Mouse (Mus musculus): ENCODE measurements around the gene Snd1. TPM values are rescaled to one million over a fixed set of nuclear protein-coding genes. Genes with fewer than 3 reads are reported as not detected.

Snd1 gene
- polyA plus RNA-seq, 1 experiment from 2014 or later = 120 TPM

GRCm38 (mm10) chr6:28872421-28872795, 397.5 kb downstream of the Snd1 start:
- Histone ChIP-seq H3K27me3 (ENCODE audit: control insufficient read depth, insufficient read depth, low read length) (no peaks in the 10 kb centered on the region), H3K4me1 (ENCODE audit: control insufficient read depth, insufficient read depth, low read length) (0 out of 2 replicates have a peak, but pooled peaks cover 2% of the 10 kb centered on the region), H3K9me3 (ENCODE audit: control insufficient read depth, low read length) (no peaks in the 10 kb centered on the region), H3K9ac (ENCODE audit: low read length) (no peak overlapping the region), H3K36me3 (ENCODE audit: control insufficient read depth, insufficient read depth, low read length) (no peaks in the 10 kb centered on the region), H3K4me2 (ENCODE audit: low read depth, severe bottlenecking) (no peak overlapping the region), H3K27ac (replicated peaks; ENCODE audit: low read depth, low read length) (no peak overlapping the region), H3K4me3 (ENCODE audit: low read depth, low read length) (no peak overlapping the region)
- WGBS = 88% methylated on average over 3 of the region's 3 CpGs
- DNase-seq (ENCODE audit: low spot score) = no peak
- ATAC-seq (ENCODE audit: insufficient number of reproducible peaks, low FRiP score, low TSS enrichment, low read depth) = no peak

GRCm38 (mm10) chr6:28874053-28874452, 399.1 kb downstream of the Snd1 start:
- H3K27ac ChIP-seq (replicated peaks; ENCODE audit: low read depth, low read length) = no peak overlapping the region
- 81% methylated on average over 11 of the region's 11 CpGs for WGBS
- ATAC-seq (ENCODE audit: insufficient number of reproducible peaks, low FRiP score, low TSS enrichment, low read depth) (no peak), DNase-seq (ENCODE audit: low spot score) (no peak)
- no peak overlapping the region for H3K9ac ChIP-seq (ENCODE audit: low read length)
- no peaks in the 10 kb centered on the region for H3K27me3 ChIP-seq (ENCODE audit: control insufficient read depth, insufficient read depth, low read length)
- 0 out of 2 replicates have a peak, but pooled peaks cover 2% of the 10 kb centered on the region for H3K4me1 ChIP-seq (ENCODE audit: control insufficient read depth, insufficient read depth, low read length)
- no peak overlapping the region for H3K4me2 ChIP-seq (ENCODE audit: low read depth, severe bottlenecking)
- no peaks in the 10 kb centered on the region for H3K36me3 ChIP-seq (ENCODE audit: control insufficient read depth, insufficient read depth, low read length)
- no peaks in the 10 kb centered on the region for H3K9me3 ChIP-seq (ENCODE audit: control insufficient read depth, low read length)
- H3K4me3 ChIP-seq (ENCODE audit: low read depth, low read length) = no peak overlapping the region

- no peak overlapping the region for H3K27ac ChIP-seq (replicated peaks; ENCODE audit: low read depth, low read length)
- H3K9ac ChIP-seq (ENCODE audit: low read length) = no peak overlapping the region
- 0 out of 2 replicates have a peak, but pooled peaks cover 2% of the 10 kb centered on the region for H3K4me1 ChIP-seq (ENCODE audit: control insufficient read depth, insufficient read depth, low read length)
- 92% methylated on average over 5 of the region's 5 CpGs for WGBS
- H3K4me3 ChIP-seq (ENCODE audit: low read depth, low read length) = no peak overlapping the region
- no peaks in the 10 kb centered on the region for H3K27me3 ChIP-seq (ENCODE audit: control insufficient read depth, insufficient read depth, low read length)
- no peaks in the 10 kb centered on the region for H3K9me3 ChIP-seq (ENCODE audit: control insufficient read depth, low read length)
- DNase-seq (ENCODE audit: low spot score) (no peak), ATAC-seq (ENCODE audit: insufficient number of reproducible peaks, low FRiP score, low TSS enrichment, low read depth) (no peak)
- no peak overlapping the region for H3K4me2 ChIP-seq (ENCODE audit: low read depth, severe bottlenecking)
- no peaks in the 10 kb centered on the region for H3K36me3 ChIP-seq (ENCODE audit: control insufficient read depth, insufficient read depth, low read length)
Observed at GRCm38 (mm10) chr6:28874759-28875158, 399.8 kb downstream of the Snd1 start.

- H3K9ac ChIP-seq (ENCODE audit: low read length) = no peak overlapping the region
- no peak overlapping the region for H3K4me2 ChIP-seq (ENCODE audit: low read depth, severe bottlenecking)
- H3K9me3 ChIP-seq (ENCODE audit: control insufficient read depth, low read length) = no peaks in the 10 kb centered on the region
- no peak overlapping the region for H3K4me3 ChIP-seq (ENCODE audit: low read depth, low read length)
- 77% methylated on average over 1 of the region's 1 CpGs for WGBS
- no peaks in the 10 kb centered on the region for H3K36me3 ChIP-seq (ENCODE audit: control insufficient read depth, insufficient read depth, low read length)
- no peak for DNase-seq (ENCODE audit: low spot score)
- no peak for ATAC-seq (ENCODE audit: insufficient number of reproducible peaks, low FRiP score, low TSS enrichment, low read depth)
- H3K27me3 ChIP-seq (ENCODE audit: control insufficient read depth, insufficient read depth, low read length) = no peaks in the 10 kb centered on the region
- no peak overlapping the region for H3K27ac ChIP-seq (replicated peaks; ENCODE audit: low read depth, low read length)
- 0 out of 2 replicates have a peak, but pooled peaks cover 2% of the 10 kb centered on the region for H3K4me1 ChIP-seq (ENCODE audit: control insufficient read depth, insufficient read depth, low read length)
Observed at GRCm38 (mm10) chr6:28875333-28875732, 400.4 kb downstream of the Snd1 start.

GRCm38 (mm10) chr6:28876492-28876891, 401.6 kb downstream of the Snd1 start:
- Histone ChIP-seq H3K4me2 (ENCODE audit: low read depth, severe bottlenecking) (no peak overlapping the region), H3K9me3 (ENCODE audit: control insufficient read depth, low read length) (no peaks in the 10 kb centered on the region), H3K27ac (replicated peaks; ENCODE audit: low read depth, low read length) (no peak overlapping the region), H3K27me3 (ENCODE audit: control insufficient read depth, insufficient read depth, low read length) (no peaks in the 10 kb centered on the region), H3K4me3 (ENCODE audit: low read depth, low read length) (no peak overlapping the region), H3K36me3 (ENCODE audit: control insufficient read depth, insufficient read depth, low read length) (no peaks in the 10 kb centered on the region), H3K4me1 (ENCODE audit: control insufficient read depth, insufficient read depth, low read length) (0 out of 2 replicates have a peak, but pooled peaks cover 2% of the 10 kb centered on the region), H3K9ac (ENCODE audit: low read length) (no peak overlapping the region)
- ATAC-seq (ENCODE audit: insufficient number of reproducible peaks, low FRiP score, low TSS enrichment, low read depth) (no peak), DNase-seq (ENCODE audit: low spot score) (no peak)
- whole genome bisulfite sequencing = 54% methylated on average over 3 of the region's 3 CpGs

GRCm38 (mm10) chr6:28877945-28878666, 403.2 kb downstream of the Snd1 start:
- H3K36me3 ChIP-seq (ENCODE audit: control insufficient read depth, insufficient read depth, low read length) = no peaks in the 10 kb centered on the region; the same call in 1 of the 2 replicates
- no peak overlapping the region for H3K9ac ChIP-seq (ENCODE audit: low read length)
- no peaks in the 10 kb centered on the region for H3K9me3 ChIP-seq (ENCODE audit: control insufficient read depth, low read length)
- H3K27ac ChIP-seq (replicated peaks; ENCODE audit: low read depth, low read length) = no peak overlapping the region
- H3K4me1 ChIP-seq (ENCODE audit: control insufficient read depth, insufficient read depth, low read length) = 0 out of 2 replicates have a peak, but pooled peaks cover 2% of the 10 kb centered on the region
- no peaks in the 10 kb centered on the region for H3K27me3 ChIP-seq (ENCODE audit: control insufficient read depth, insufficient read depth, low read length)
- ATAC-seq (ENCODE audit: insufficient number of reproducible peaks, low FRiP score, low TSS enrichment, low read depth) (no peak), DNase-seq (ENCODE audit: low spot score) (no peak)
- no peak overlapping the region for H3K4me3 ChIP-seq (ENCODE audit: low read depth, low read length)
- H3K4me2 ChIP-seq (ENCODE audit: low read depth, severe bottlenecking) = no peak overlapping the region
- WGBS = 26% methylated on average over 7 of the region's 7 CpGs

GRCm38 (mm10) chr6:28879315-28879714, 404.4 kb downstream of the Snd1 start:
- no peak for DNase-seq (ENCODE audit: low spot score)
- Histone ChIP-seq H3K9ac (ENCODE audit: low read length) (no peak overlapping the region), H3K4me3 (ENCODE audit: low read depth, low read length) (no peak overlapping the region), H3K36me3 (ENCODE audit: control insufficient read depth, insufficient read depth, low read length) (no peaks in the 10 kb centered on the region; the same call in 1 of the 2 replicates), H3K4me2 (ENCODE audit: low read depth, severe bottlenecking) (no peak overlapping the region), H3K27me3 (ENCODE audit: control insufficient read depth, insufficient read depth, low read length) (no peaks in the 10 kb centered on the region), H3K4me1 (ENCODE audit: control insufficient read depth, insufficient read depth, low read length) (0 out of 2 replicates have a peak, but pooled peaks cover 2% of the 10 kb centered on the region), H3K27ac (replicated peaks; ENCODE audit: low read depth, low read length) (no peak overlapping the region), H3K9me3 (ENCODE audit: control insufficient read depth, low read length) (no peaks in the 10 kb centered on the region)
- WGBS = 78% methylated on average over 8 of the region's 8 CpGs
- ATAC-seq (ENCODE audit: insufficient number of reproducible peaks, low FRiP score, low TSS enrichment, low read depth) = no peak

GRCm38 (mm10) chr6:28880909-28881308, 406.0 kb downstream of the Snd1 start:
- Histone ChIP-seq H3K4me3 (ENCODE audit: low read depth, low read length) (no peak overlapping the region), H3K4me2 (ENCODE audit: low read depth, severe bottlenecking) (no peak overlapping the region), H3K27me3 (ENCODE audit: control insufficient read depth, insufficient read depth, low read length) (no peaks in the 10 kb centered on the region), H3K27ac (replicated peaks; ENCODE audit: low read depth, low read length) (no peak overlapping the region), H3K4me1 (ENCODE audit: control insufficient read depth, insufficient read depth, low read length) (0 out of 2 replicates have a peak, but pooled peaks cover 2% of the 10 kb centered on the region), H3K9ac (ENCODE audit: low read length) (no peak overlapping the region), H3K36me3 (ENCODE audit: control insufficient read depth, insufficient read depth, low read length) (peaks cover 5% of the 10 kb centered on the region), H3K9me3 (ENCODE audit: control insufficient read depth, low read length) (no peaks in the 10 kb centered on the region)
- DNase-seq (ENCODE audit: low spot score) (no peak), ATAC-seq (ENCODE audit: insufficient number of reproducible peaks, low FRiP score, low TSS enrichment, low read depth) (no peak)
- WGBS = 95% methylated on average over 4 of the region's 4 CpGs
